Mouse (Mus musculus): ENCODE data around the gene Ppp1r11.

The Ppp1r11 gene

GRCm38 (mm10) chr17:36961125-36961524, 9.6 kb upstream of the Ppp1r11 start:
- DNase-seq (ENCODE audit: low spot score): no peak

DNA sequence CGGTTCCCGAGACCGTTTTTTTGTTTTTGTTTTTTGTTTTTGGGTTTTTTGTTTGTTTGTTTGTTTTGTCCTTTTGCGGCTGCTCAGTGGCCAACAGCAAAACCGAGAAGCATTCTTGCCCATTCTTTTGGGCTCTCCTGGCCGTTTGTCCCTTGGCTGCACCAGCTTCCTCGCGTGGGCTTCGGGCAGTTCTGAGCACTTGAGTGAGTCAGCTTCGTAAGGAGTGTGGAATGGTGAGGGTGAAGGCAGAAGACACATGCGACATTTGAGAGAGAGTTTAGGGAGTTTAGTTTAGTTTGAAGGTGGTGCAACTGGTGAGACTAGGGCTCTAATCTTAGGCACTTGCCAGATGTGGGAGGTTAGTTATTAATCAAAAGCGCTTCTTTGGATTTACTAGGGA, 7.3 kb upstream of the Ppp1r11 start:
- DNase-seq (ENCODE audit: low spot score): no peak

DNA sequence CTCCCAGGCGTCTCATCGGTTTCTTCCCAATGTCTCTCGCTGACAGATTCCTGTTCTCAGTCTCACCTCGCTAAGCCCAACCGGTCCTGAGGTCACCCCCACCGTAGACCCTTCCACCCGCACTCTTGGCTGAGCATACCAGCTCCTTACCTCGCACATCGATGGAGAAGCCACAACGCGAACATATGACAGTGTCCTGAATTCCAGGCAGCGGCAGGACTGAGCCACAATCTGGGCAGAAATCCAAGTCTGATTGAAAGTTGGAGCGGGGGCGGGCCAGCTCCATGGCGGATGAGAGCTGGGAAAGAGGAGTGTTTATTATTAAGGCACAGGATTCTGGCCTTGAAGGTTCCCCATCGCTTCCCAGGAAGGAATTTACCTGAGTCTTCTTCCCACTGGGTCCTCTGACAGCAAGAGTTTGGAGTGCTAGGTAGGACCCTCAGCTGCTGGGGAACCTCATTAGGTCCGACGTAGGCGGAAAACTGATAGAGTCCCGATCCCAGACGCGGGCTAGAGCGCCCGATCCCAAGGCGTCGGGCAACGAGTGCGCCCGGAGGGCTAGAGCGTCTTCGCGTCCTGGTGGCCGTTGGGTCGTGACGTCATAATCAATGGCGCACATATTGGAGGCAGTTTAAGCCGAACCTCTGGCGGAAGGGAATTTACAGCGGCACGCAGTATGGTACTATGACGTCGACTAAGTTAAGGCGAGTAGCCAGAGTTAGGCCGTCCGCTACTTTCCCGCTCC, 6.6 kb upstream of the Ppp1r11 start, which contains the start of the genes Znrd1 and Znrd1as:
TSS of gene Znrd1 (minus strand) at position 561 of the 745 bp plus-strand sequence.
TSS of gene Znrd1as (plus strand) at position 594 of the 745 bp plus-strand sequence.
- peak; percentile 93 for DNase-seq (ENCODE audit: low spot score)

- DNase-seq (ENCODE audit: low spot score): no peak
These were observed 1.5 kb upstream of the Ppp1r11 start for GRCm38 (mm10) chr17:36953062-36953461.

DNA sequence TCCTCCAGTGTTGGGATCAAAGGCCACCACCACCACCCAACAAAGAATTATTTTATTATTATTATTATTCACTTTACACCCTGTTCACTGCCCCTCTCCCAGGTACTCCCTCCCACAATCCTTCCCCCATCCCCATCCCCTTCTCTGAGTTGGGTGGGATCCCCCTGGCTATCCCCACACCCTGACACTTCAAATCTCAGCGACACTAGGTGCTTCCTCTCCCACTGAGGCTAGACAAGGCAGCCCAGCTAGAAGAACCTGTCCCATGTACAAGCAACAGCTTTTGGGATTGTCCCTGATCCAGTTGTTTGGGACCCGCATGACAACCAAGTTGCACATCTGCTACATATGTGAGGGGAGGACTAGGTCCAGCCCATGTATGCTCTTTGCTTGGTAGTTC, 1.1 kb upstream of the Ppp1r11 start:
- no peak for DNase-seq (ENCODE audit: low spot score)

DNA sequence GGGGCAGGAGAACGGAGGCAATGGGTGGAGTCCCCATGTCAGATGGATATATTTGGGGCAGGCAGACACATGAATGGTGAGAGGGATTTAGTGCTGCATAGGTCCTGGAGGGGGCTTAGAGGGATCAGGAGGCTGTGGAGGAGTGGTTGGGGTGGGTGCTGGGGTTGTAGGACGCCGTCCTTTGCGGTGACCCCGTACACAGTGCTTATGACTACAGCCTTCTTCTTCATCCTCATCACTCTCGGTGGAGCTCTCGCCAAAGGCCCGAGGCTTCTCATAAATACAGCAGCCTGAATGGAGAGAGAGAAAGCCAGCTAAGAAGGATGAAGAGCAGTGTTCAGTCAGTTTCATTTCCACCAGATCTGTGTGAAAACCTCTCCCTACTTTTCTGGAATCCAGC, 2.3 kb downstream of the Ppp1r11 start:
- no peak for DNase-seq (ENCODE audit: low spot score)

GRCm38 (mm10) chr17:36948286-36948685, 3.3 kb downstream of the Ppp1r11 start:
- no peak for DNase-seq (ENCODE audit: low spot score)

DNA sequence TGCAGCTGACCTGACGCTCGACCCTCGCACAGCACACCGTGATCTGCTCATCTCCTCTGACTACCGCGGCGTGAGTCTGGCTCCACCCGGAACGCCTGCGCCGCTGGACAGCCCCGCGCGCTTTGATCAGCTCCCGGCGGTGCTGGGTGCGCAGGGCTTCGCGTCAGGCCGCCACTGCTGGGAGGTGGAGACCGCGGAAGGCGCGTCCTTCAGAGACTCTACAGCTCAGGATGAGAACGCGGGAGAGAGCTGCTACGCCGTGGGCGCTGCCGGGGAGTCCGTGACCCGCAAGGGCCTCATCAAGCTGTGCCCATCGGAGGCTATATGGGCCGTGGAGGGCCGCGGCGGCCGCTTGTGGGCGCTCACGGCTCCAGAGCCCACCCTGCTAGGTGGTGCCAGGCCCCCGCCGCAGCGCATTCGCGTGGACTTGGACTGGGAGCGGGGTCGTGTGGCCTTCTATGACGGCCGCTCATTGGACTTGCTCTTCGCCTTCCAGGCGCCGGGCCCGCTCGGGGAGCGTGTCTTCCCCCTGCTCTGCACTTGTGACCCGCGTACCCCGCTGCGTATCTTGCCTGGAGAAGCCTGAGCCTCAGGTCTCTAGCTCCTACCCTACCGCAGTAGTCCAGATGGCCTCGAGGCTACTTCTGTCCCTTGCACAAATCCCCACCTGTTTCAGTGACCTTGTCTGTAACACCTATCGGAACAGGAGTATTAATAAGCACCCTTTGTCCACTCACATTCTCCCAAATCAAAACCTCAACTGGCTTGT, 4.3 kb downstream of the Ppp1r11 start:
- DNase-seq (ENCODE audit: low spot score): no peak

GRCm38 (mm10) chr17:36944121-36944775, 7.3 kb downstream of the Ppp1r11 start:
- no peak for DNase-seq (ENCODE audit: low spot score)

GRCm38 (mm10) chr17:36943691-36944090, 7.8 kb downstream of the Ppp1r11 start:
- DNase-seq (ENCODE audit: low spot score): no peak

DNA sequence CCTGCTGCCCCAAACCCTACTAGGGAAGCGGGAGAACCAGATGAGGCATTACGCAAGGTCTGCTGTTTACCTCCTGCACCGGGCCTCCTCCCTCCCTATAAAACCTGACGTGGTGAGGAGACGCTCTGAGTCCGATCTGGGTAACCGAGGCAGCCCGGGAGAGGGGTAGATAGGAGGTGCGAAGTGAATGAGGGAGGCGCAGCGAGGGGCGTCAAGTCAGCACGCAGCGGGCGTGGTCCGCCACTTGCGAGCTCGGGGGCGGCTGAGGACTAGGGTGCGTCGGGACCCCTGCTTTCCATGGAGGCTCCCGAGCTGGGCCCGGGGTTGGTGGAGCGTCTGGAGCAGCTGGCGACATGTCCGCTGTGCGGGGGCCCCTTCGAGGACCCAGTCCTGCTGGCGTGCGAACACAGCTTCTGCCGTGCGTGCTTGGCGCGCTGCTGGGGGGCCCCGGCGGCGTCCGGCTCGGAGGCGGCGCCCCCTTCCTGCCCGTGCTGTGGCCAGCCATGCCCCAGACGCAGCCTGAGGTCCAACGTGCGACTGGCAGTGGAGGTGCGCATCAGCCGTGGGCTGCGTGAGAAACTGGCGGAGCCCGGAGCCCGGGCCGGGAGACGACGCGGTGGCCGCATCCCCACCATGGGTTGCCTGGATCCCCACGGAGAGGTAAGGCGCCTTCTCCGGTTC, 8.6 kb downstream of the Ppp1r11 start, which contains the start of gene Rnf39:
TSS of gene Rnf39 (plus strand) at position 128 of the 681 bp plus-strand sequence.
- DNase-seq (ENCODE audit: low spot score): no peak

DNA sequence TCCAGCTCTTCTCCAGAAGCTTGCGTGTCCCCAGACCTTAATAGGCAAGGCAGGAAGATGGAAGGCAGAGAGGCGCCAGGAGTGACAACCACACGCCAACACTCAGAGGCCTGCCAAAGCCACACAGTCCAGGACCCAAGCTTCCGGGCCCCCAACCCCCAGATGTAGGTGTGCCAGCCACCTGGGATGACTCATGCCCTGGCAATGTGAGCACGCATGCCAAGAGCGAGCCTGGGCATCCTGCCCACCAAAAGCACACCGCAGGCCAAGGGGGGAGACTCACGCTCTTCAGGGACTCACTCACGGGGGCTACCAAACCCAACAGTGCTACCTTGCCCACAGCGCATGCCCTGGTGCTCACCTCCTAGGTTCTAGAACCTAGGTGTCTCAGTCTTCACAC, 9.2 kb downstream of the Ppp1r11 start:
- peak; percentile 47 for DNase-seq (ENCODE audit: low spot score)

GRCm38 (mm10) chr17:36938056-36938455, 13.5 kb downstream of the Ppp1r11 start:
- DNase-seq (ENCODE audit: low spot score): no peak

DNA sequence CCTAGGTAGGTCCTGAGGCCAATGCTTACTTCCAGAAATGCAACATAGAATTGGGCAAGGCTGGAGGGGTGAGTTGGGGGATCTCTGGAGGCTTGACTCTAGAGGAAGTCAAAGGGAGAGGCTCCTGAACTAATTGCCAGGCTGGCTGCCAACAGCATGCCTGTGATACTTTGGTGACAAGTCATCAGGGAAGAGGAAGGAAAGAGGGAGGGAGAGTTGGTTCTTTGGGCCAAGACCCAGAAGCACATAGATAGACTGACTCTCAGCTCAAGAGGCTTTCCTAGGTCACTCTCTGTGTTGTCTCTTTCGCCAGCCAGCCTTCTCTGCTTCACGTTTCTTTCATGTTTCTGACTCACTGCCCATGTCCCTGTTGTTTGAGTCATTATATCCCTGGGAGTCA, 19.7 kb downstream of the Ppp1r11 start:
- no peak for DNase-seq (ENCODE audit: low spot score)

DNA sequence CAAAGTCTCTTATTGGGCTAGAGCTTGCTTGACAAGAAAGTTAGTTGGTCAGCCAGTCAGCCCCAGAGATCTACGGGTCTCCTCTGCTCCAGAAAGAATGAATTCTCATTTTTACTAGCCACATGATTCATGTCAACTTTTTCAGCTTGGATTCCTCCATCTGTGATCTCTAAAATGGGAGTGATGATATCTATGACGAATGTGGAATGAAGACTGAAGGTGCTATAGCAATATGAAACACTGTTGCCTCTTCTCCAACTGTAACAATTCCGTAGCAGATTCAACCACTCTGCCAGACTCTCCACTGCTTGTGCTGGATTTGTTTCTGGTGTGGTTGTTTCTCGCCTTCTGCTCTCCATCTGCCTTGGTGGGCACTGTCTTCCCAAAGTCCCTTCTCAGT, 20.4 kb downstream of the Ppp1r11 start:
- DNase-seq (ENCODE audit: low spot score): no peak

DNA sequence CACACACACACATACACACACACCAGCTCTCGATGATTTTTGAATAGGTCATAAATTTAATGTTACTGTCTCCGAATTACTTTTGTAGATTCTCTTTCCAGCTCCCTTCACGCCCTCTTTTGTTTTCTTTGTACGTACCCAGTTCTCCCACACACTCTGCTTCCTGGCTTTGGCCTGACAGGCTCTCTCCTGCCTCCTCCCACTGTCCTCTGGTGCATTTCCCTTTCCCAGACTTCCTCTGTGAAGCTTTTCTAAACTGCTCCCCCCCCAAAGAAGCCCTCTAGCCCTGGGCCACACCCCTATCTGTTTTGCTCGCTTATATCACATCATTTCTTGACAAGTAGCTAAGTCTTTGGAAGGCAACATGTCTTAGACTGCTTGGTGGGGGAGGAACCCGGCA, 21.3 kb downstream of the Ppp1r11 start:
- no peak for DNase-seq (ENCODE audit: low spot score)

GRCm38 (mm10) chr17:36929236-36929932, 22.2 kb downstream of the Ppp1r11 start:
- DNase-seq (ENCODE audit: low spot score): no peak

- DNase-seq (ENCODE audit: low spot score): no peak
These were observed 23.9 kb downstream of the Ppp1r11 start for GRCm38 (mm10) chr17:36927496-36928120.

GRCm38 (mm10) chr17:36923491-36923890, 28.1 kb downstream of the Ppp1r11 start:
- DNase-seq (ENCODE audit: low spot score): no peak

DNA sequence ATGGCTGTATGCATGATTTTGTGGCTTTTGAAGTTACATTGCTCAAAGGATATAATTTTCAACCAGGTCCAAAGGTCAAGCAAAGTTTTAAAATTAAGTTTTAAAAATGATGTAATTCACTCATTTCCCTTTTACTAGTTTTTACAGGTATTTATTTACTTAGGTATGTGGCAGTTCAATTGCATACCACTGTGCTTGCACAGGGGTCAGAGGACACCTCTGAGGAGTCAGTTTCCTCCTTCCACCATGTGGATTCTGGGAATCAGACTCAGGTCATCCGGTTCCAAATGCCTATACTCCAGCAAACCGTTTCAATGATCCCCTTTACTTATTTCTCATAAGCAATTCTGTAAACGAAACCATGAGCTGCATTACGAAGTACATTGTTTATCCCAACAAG, 28.8 kb downstream of the Ppp1r11 start:
- DNase-seq (ENCODE audit: low spot score): no peak

DNA sequence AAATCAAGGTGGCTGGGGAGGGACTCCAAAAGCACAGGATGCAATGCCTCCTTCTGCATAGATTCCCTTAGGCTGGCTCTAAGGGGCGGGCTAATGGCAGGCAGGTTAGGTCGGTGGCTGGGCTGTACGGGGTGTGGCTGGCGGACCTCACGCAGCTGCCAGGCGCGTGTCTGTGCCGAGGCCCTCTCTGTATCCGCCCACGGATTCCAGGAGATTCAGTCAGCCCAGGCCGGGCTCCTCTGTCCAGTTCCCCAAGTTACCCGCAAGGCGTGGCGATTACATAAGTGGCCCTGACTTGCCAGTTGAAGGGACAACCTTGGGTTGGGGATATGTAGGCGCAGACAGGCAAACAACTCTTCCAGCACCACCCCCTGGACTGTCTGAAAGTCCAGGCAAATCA, 31.3 kb downstream of the Ppp1r11 start:
- DNase-seq (ENCODE audit: low spot score): no peak
